Comparison of ENCODE assay signal across 19 mouse cellular contexts in genomic region chr9:105959116-105959515, GRCm38 (mm10). TPM values are rescaled to one million over a fixed set of nuclear protein-coding genes. Genes with fewer than 3 reads are reported as not detected.
"Had no signal": no experiment of that assay in that cellular context is flagged by ENCODE, and none has a peak within 500 bp of the region (broad histone marks: within the 10 kb centered on the region; RNA-seq: fewer than 3 reads in every experiment).

No protein-coding gene starts in this region.

- DNase-seq: lung, adult 2 months; lung, postnatal 10 days; lung, postnatal 4 days; midbrain, embryonic 14.5 days; retina, postnatal 1 day; right cerebral cortex, adult 18-20 months; right cerebral cortex, postnatal 25 days; right cerebral cortex, postnatal 4 days; spleen, adult 18-20 months; thymus, adult 18-20 months; thymus, postnatal 14 days; thymus, postnatal 36 days had no signal

- H3K4me3 ChIP-seq: megakaryocyte, embryonic 14.5 days; midbrain, embryonic 10.5 days; midbrain, embryonic 12.5 days; myocyte; neural tube, embryonic 13.5 days; neural tube, embryonic 15.5 days had no signal

- ATAC-seq: midbrain, embryonic 16.5 days had no signal

- H3K36me3 ChIP-seq: midbrain, embryonic 10.5 days; midbrain, embryonic 12.5 days; neural tube, embryonic 13.5 days; neural tube, embryonic 15.5 days had no signal

- H3K9me3 ChIP-seq: megakaryocyte, embryonic 14.5 days; midbrain, embryonic 10.5 days; midbrain, embryonic 12.5 days; neural tube, embryonic 13.5 days; neural tube, embryonic 15.5 days had no signal

- H3K27me3 ChIP-seq: megakaryocyte, embryonic 14.5 days; midbrain, embryonic 12.5 days; neural tube, embryonic 15.5 days had no signal

- H3K27ac ChIP-seq: midbrain, embryonic 10.5 days; midbrain, embryonic 12.5 days; neural tube, embryonic 13.5 days; neural tube, embryonic 15.5 days had no signal

- H3K4me1 ChIP-seq: megakaryocyte, embryonic 14.5 days; midbrain, embryonic 12.5 days; neural tube, embryonic 15.5 days had no signal

- H3K4me2 ChIP-seq: midbrain, embryonic 12.5 days; neural tube, embryonic 13.5 days; neural tube, embryonic 15.5 days had no signal

- H3K9ac ChIP-seq: midbrain, embryonic 12.5 days; neural tube, embryonic 13.5 days; neural tube, embryonic 15.5 days had no signal

RNA-seq across cellular contexts. Expression of gene Col6a5, which starts 1.3 kb away (rescaled TPM):
- polyA plus RNA-seq: midbrain, embryonic 10.5 days; myocyte had no signal
